Mouse (Mus musculus) heart, adult 8-10 months (tissue): ENCODE results near the gene Soat2. TPM values are rescaled to one million over a fixed set of nuclear protein-coding genes. Genes with fewer than 3 reads are reported as not detected.

ENCODE experiments used
- DNase-seq: peaks from one replicate; pipeline ENCODE4 v3.0.0; 2022; ENCODE audit warnings: low spot score
- total RNA-seq, 4 experiments: library from RNA; stranded (reverse); gene quantifications; 2 replicates each; pipeline ENCODE4 v1.2.4; 2022

Soat2 gene
- total RNA-seq, 4 experiments from 2014 or later = 0.11 to 0.13 (median 0.12) TPM; not detected in 1

- peak; percentile 25 for DNase-seq
Measured at GRCm38 (mm10) chr15:102188096-102188495, 37.8 kb downstream of the Soat2 start.

- no peak for DNase-seq
Measured at GRCm38 (mm10) chr15:102188883-102189282, 38.6 kb downstream of the Soat2 start.

- no peak for DNase-seq
Measured at GRCm38 (mm10) chr15:102191699-102192098, 41.4 kb downstream of the Soat2 start.

- no peak for DNase-seq
Measured at GRCm38 (mm10) chr15:102192271-102192812, 42.0 kb downstream of the Soat2 start.

- no peak for DNase-seq
Measured at GRCm38 (mm10) chr15:102192820-102193386, 42.6 kb downstream of the Soat2 start.

GRCm38 (mm10) chr15:102193652-102194051 lies 43.3 kb downstream of the Soat2 start:
- no peak for DNase-seq

- no peak for DNase-seq
Measured at GRCm38 (mm10) chr15:102194439-102194838, 44.1 kb downstream of the Soat2 start.

GRCm38 (mm10) chr15:102195373-102195772 lies 45.0 kb downstream of the Soat2 start:
- no peak for DNase-seq

- no peak for DNase-seq
Measured at GRCm38 (mm10) chr15:102198841-102199240, 48.5 kb downstream of the Soat2 start.

GRCm38 (mm10) chr15:102202971-102203834 lies 52.9 kb downstream of the Soat2 start, which contains the start of gene Zfp740:
Gene Zfp740, plus strand, starts transcription at chr15:102203249.
- peak; percentile 91 for DNase-seq

- peak; percentile 51 for DNase-seq
Measured at GRCm38 (mm10) chr15:102203835-102204381, 53.6 kb downstream of the Soat2 start.

- no peak for DNase-seq
Measured at GRCm38 (mm10) chr15:102204674-102205505, 54.6 kb downstream of the Soat2 start, which contains the start of gene Csad. Gene Csad, minus strand, starts transcription at chr15:102204724.

GRCm38 (mm10) chr15:102205779-102206178 lies 55.5 kb downstream of the Soat2 start:
- no peak for DNase-seq

- DNase-seq = no peak
Measured at GRCm38 (mm10) chr15:102207351-102207750, 57.0 kb downstream of the Soat2 start.

- no peak for DNase-seq
Measured at GRCm38 (mm10) chr15:102208092-102208561, 57.8 kb downstream of the Soat2 start.

GRCm38 (mm10) chr15:102209114-102209513 lies 58.8 kb downstream of the Soat2 start:
- no peak for DNase-seq

- DNase-seq = no peak
Measured at GRCm38 (mm10) chr15:102210816-102211215, 60.5 kb downstream of the Soat2 start.

- DNase-seq = no peak
Measured at GRCm38 (mm10) chr15:102211895-102212294, 61.6 kb downstream of the Soat2 start.
